Mouse (Mus musculus): ENCODE measurements at regions not wholly inside any gene's neighbourhood (a gene's known extent, or its start where the extent isn't known, plus 50 kb on each side); places are given as distances from the start of the nearest gene placed in this dataset.

DNA sequence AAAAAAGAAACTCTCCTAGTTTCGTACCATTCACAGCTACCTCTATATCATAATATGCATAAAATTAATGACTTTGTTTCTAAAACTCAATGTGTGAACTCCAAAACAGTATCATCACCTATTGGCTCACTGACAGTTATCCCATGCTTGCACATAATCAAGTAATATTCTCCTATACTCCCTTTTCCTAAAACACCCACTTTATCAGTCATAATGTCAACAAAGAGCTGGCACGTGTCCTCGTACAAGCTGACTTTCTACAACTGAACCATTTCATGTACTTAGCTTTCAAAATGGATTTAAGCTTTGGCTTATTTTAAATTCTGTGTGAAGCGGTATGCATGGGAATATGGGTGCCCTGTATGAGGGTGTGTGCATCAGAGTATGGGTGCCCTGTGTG, 58.0 kb upstream of the Golim4 start:
- no peak for DNase-seq (ENCODE audit: inconsistent age in 2 of 2, low spot score in 1 of 2)

DNA sequence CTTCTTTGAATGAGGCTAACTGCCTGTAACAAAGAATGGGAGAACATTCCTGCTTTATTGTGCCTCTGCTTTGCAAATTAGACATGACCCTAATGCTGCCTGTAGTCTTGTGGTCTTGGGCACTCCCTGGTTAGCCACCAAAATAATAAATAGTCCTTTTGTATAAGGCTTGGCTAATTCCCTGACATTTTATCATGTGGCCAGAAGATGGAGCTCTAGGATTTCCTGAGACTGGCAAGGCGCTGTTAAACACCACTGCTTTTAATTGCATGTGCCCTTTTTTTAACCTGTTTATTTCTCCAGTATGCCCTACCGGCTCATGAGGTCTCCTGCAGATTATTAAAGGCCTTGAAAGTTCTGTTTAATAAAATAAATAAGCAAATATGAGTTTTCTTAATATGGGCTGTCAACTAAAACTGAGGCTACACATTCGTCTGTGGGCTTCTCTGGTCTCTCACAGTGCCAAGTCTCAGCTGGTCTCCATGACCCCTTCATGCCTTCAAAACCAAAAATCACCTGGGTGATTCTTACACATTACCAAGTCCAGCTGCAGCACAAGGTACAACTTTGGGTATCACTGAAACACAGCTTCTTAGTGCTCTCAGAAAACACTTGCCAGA, 51.9 kb upstream of the Golim4 start:
- peak in 1 of 2 experiments; percentile 60 for DNase-seq (ENCODE audit: inconsistent age in 2 of 2, low spot score in 1 of 2)

All from adrenal gland, adult (tissue).